Mouse (Mus musculus): ENCODE data around the gene Rere. TPM values are rescaled to one million over a fixed set of nuclear protein-coding genes. Genes with fewer than 3 reads are reported as not detected.

The Rere gene
- polyA plus RNA-seq, 1 experiment from 2014 or later = 24.5 TPM

DNA sequence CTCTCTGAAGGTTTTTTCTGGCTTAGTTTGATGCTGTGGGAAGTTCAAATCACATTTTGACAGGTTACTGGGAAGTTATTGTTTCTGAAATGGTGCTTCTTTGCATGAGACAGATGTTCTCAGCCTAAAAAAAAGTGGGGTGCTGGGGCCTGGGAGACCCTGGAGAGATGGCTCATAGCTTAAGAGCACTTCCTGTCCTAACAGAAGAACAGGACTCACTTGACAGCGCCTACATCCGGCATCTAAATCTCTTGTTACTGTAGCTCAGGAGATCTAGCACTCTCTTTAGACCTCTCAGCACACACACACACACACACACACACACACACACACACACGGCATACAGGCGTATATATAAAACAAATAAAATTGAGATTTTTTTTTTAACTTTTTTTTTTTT is 291.5 kb downstream of the Rere start:
- peaks cover 39% of the 10 kb centered on the region for H3K4me1 ChIP-seq
- no peaks in the 10 kb centered on the region for H3K27me3 ChIP-seq (ENCODE audit: low read depth, poor library complexity, severe bottlenecking)
- WGBS = 98% methylated on average over 4 of the region's 4 CpGs
- peaks cover 34% of the 10 kb centered on the region for H3K36me3 ChIP-seq
- DNase-seq (ENCODE audit: low spot score) = no peak
- H3K4me3 ChIP-seq = no peak overlapping the region
- no peaks in the 10 kb centered on the region for H3K9me3 ChIP-seq (replicated peaks)
- no peak overlapping the region for H3K27ac ChIP-seq (replicated peaks)

GRCm38 (mm10) chr4:150575363-150576092 is 294.1 kb downstream of the Rere start:
- Histone ChIP-seq H3K27me3 (ENCODE audit: low read depth, poor library complexity, severe bottlenecking) (no peaks in the 10 kb centered on the region), H3K4me3 (no peak overlapping the region), H3K27ac (replicated peaks) (no peak overlapping the region), H3K4me1 (peaks cover 14% of the 10 kb centered on the region), H3K9me3 (replicated peaks) (no peaks in the 10 kb centered on the region), H3K36me3 (peaks cover 43% of the 10 kb centered on the region)
- no peak for DNase-seq (ENCODE audit: low spot score)
- WGBS = 88% methylated on average over 3 of the region's 3 CpGs

DNA sequence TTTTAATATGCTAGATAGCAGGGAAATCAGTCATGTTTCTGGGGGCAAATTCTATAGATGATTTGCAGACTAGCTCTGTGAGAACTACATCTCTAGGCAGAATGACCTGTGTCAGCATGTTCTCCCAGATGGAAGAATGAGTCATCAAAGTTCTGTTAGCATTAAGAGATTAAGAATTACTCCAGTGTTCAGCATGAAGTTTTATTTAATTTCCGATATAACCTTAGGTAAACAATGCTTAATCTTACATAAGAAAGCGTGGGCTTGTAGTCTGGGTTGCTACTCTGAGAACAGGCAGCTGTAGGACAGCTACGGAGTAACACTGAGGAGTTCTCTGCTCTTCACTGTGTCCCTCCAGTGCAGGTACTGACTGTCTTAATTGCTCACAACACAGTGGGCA is 294.9 kb downstream of the Rere start:
- no peaks in the 10 kb centered on the region for H3K9me3 ChIP-seq (replicated peaks)
- no peak for DNase-seq (ENCODE audit: low spot score)
- peaks cover 50% of the 10 kb centered on the region for H3K36me3 ChIP-seq
- 95% methylated on average over 3 of the region's 3 CpGs for WGBS
- no peak overlapping the region for H3K27ac ChIP-seq (replicated peaks)
- H3K4me3 ChIP-seq = no peak overlapping the region
- peaks cover 7% of the 10 kb centered on the region for H3K4me1 ChIP-seq
- no peaks in the 10 kb centered on the region for H3K27me3 ChIP-seq (ENCODE audit: low read depth, poor library complexity, severe bottlenecking)

GRCm38 (mm10) chr4:150578021-150578420 is 296.6 kb downstream of the Rere start:
- H3K4me3 ChIP-seq = no peak overlapping the region
- no peaks in the 10 kb centered on the region for H3K9me3 ChIP-seq (replicated peaks)
- peaks cover 37% of the 10 kb centered on the region for H3K36me3 ChIP-seq
- peaks cover 15% of the 10 kb centered on the region for H3K4me1 ChIP-seq
- WGBS = 94% methylated on average over 3 of the region's 3 CpGs
- no peaks in the 10 kb centered on the region for H3K27me3 ChIP-seq (ENCODE audit: low read depth, poor library complexity, severe bottlenecking)
- H3K27ac ChIP-seq (replicated peaks) = no peak overlapping the region
- no peak for DNase-seq (ENCODE audit: low spot score)

DNA sequence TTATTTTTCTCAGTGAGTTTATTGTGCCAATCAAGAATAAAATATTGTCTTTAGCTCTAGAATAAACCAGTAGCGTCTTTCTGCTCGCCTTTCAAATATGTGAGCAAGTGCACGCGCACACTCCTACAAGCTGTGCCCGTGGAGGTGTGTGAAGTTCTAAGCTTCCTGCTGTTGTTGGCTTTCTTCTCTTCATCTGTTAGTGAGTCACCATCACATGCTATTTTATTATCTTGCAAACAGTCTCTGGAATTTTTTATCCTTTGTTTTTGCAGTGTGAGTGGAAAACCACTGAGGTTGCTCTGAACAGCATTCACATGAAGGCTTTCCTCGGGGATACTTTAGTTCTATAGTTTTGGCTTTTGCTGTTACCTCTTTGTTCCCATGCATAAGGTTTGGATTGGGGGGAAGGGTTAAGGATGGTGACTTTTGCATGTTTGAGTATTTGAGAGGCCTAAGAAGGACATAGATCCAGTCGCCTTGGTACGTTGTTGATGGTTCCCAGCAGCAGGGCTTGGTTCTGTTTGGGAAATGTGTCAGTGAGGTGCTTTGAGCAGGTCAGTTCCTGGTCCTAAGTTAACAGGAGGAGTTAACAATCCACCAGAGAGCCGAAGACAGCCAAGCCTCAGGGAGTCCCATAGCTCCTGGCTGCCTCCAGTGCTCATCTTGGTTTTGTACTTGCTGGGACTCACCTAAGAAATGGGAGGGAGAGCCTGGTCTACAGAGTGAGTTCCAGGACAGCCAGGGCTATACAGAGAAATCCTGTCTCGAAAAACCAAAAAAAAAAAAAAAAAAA is 300.7 kb downstream of the Rere start:
- H3K27ac ChIP-seq (replicated peaks) = no peak overlapping the region
- WGBS = 84% methylated on average over 10 of the region's 10 CpGs
- DNase-seq (ENCODE audit: low spot score) = no peak

GRCm38 (mm10) chr4:150582966-150583776 is 301.7 kb downstream of the Rere start:
- peaks cover 39% of the 10 kb centered on the region for H3K4me1 ChIP-seq
- H3K9me3 ChIP-seq (replicated peaks) = no peaks in the 10 kb centered on the region
- DNase-seq (ENCODE audit: low spot score) = no peak
- no peaks in the 10 kb centered on the region for H3K27me3 ChIP-seq (ENCODE audit: low read depth, poor library complexity, severe bottlenecking)
- WGBS = 62% methylated on average over 13 of the region's 13 CpGs
- peaks cover 15% of the 10 kb centered on the region for H3K36me3 ChIP-seq
- no peak overlapping the region for H3K4me3 ChIP-seq
- peak overlapping the region; percentile 71 for H3K27ac ChIP-seq (replicated peaks)

More for the DNA sequence above, 300.7 kb downstream of the Rere start:
- Histone ChIP-seq H3K4me3 (no peak overlapping the region), H3K4me1 (peaks cover 31% of the 10 kb centered on the region), H3K36me3 (peaks cover 20% of the 10 kb centered on the region), H3K27me3 (ENCODE audit: low read depth, poor library complexity, severe bottlenecking) (no peaks in the 10 kb centered on the region), H3K9me3 (replicated peaks) (no peaks in the 10 kb centered on the region)

GRCm38 (mm10) chr4:150583777-150584135 is 302.3 kb downstream of the Rere start:
- no peak for DNase-seq (ENCODE audit: low spot score)
- H3K4me3 ChIP-seq = no peak overlapping the region
- H3K9me3 ChIP-seq (replicated peaks) = no peaks in the 10 kb centered on the region
- H3K4me1 ChIP-seq = peaks cover 39% of the 10 kb centered on the region
- H3K36me3 ChIP-seq = peaks cover 15% of the 10 kb centered on the region
- peak overlapping the region; percentile 71 for H3K27ac ChIP-seq (replicated peaks)
- H3K27me3 ChIP-seq (ENCODE audit: low read depth, poor library complexity, severe bottlenecking) = no peaks in the 10 kb centered on the region
- 72% methylated on average over 3 of the region's 3 CpGs for WGBS

- Histone ChIP-seq H3K36me3 (peaks cover 5% of the 10 kb centered on the region), H3K9me3 (replicated peaks) (no peaks in the 10 kb centered on the region), H3K4me1 (peaks cover 51% of the 10 kb centered on the region), H3K27me3 (ENCODE audit: low read depth, poor library complexity, severe bottlenecking) (no peaks in the 10 kb centered on the region), H3K27ac (replicated peaks) (no peak overlapping the region), H3K4me3 (no peak overlapping the region)
- WGBS = 87% methylated on average over 2 of the region's 2 CpGs
- DNase-seq (ENCODE audit: low spot score) = no peak
These were observed 304.4 kb downstream of the Rere start for GRCm38 (mm10) chr4:150585800-150586199.

- Histone ChIP-seq H3K9me3 (replicated peaks) (no peaks in the 10 kb centered on the region), H3K4me3 (no peak overlapping the region), H3K27me3 (ENCODE audit: low read depth, poor library complexity, severe bottlenecking) (no peaks in the 10 kb centered on the region), H3K4me1 (peaks cover 55% of the 10 kb centered on the region), H3K36me3 (peaks cover under 1% of the 10 kb centered on the region; the same call in 1 of the 2 replicates), H3K27ac (replicated peaks) (no peak overlapping the region)
- WGBS = 92% methylated on average over 5 of the region's 5 CpGs
- DNase-seq (ENCODE audit: low spot score) = no peak
These were observed 304.8 kb downstream of the Rere start for GRCm38 (mm10) chr4:150586275-150586674.

DNA sequence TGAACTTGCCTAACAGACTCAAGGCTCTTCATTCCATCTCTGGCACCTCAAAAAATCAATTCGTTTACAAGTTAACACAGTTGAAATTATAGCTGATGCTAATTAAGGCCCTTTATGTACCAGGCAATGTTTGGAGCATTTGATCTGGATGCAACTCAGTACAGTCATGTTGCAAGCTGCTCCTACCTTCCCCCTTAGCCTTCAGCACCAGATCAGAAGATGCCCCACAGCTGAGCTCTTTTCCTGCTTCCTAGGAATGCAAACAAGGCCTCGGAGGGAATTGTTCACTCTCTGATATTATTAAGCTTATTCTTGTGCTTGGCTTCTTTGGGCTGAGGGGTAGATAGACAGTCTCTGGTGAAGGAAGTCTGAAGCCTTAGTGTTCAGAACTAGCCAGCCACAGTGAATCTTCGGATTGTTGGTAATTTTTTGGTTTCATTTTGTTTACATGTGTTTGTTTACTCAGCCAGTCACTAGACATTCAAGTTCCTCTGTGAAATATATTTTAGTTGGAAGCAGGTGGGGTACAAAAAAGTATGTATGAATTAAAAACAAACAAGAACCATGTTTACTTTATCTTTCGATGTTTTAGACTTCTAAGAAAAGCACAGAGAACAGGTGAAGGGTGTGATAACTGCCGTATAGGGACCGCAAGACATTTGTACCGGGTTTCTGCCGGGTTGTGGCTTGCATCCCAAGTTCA is 306.3 kb downstream of the Rere start:
- Histone ChIP-seq H3K4me1 (peaks cover 55% of the 10 kb centered on the region), H3K4me3 (no peak overlapping the region), H3K9me3 (replicated peaks) (no peaks in the 10 kb centered on the region), H3K27me3 (ENCODE audit: low read depth, poor library complexity, severe bottlenecking) (no peaks in the 10 kb centered on the region), H3K27ac (replicated peaks) (no peak overlapping the region), H3K36me3 (no peaks in the 10 kb centered on the region)
- DNase-seq (ENCODE audit: low spot score) = no peak
- 87% methylated on average over 8 of the region's 8 CpGs for WGBS

- Histone ChIP-seq H3K4me3 (no peak overlapping the region), H3K4me1 (peaks cover 50% of the 10 kb centered on the region), H3K9me3 (replicated peaks) (no peaks in the 10 kb centered on the region), H3K36me3 (no peaks in the 10 kb centered on the region), H3K27ac (replicated peaks) (no peak overlapping the region), H3K27me3 (ENCODE audit: low read depth, poor library complexity, severe bottlenecking) (no peaks in the 10 kb centered on the region)
- DNase-seq (ENCODE audit: low spot score) = no peak
- whole genome bisulfite sequencing = 92% methylated on average over 2 of the region's 2 CpGs
These were observed 306.8 kb downstream of the Rere start for GRCm38 (mm10) chr4:150588300-150588621.

DNA sequence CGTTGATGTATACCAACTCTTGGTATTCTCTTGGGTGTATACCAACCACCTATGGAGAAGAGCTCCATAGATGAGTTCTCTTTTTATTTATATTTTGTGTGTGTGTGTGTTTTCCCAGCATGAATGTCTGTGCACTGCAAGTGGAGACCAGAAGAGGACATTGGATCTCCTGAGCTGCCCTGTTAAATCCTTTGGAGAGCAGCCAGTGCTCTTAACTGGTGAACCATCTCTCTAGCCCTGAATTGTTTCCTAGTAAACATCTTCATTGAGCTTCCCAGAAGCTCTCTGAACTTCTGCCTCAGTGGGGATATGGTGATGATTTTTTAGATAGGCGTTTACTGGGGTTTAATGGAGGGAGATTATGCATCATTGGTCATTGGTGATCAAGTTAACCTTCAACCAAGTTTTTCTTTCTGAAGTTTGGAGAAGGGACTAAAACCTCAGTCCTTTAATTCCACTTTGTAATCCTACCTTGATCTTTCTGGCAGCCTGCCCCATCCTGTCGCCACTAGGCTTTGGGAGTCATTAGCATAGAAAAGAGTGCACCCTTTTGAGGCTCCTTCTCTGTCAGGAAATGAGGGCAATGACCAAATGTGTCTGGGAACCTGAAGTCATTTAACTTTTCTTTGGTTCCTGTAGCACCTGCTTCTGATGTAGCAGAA is 309.3 kb downstream of the Rere start:
- WGBS = 50% methylated on average over 3 of the region's 3 CpGs
- Histone ChIP-seq H3K4me3 (no peak overlapping the region), H3K9me3 (replicated peaks) (no peaks in the 10 kb centered on the region), H3K27ac (replicated peaks) (no peak overlapping the region), H3K4me1 (peaks cover 36% of the 10 kb centered on the region), H3K27me3 (ENCODE audit: low read depth, poor library complexity, severe bottlenecking) (no peaks in the 10 kb centered on the region), H3K36me3 (no peaks in the 10 kb centered on the region)
- DNase-seq (ENCODE audit: low spot score) = no peak

All from midbrain, embryonic 10.5 days (tissue).